Mouse (Mus musculus): ENCODE measurements around the gene Mrtfb. TPM values are rescaled to one million over a fixed set of nuclear protein-coding genes. Genes with fewer than 3 reads are reported as not detected.
"Not testable (repeated sequence)": the region's sequence is repeated elsewhere in the genome, so short reads cannot be mapped to it uniquely, and the experiment has no call there.

Mrtfb gene
- polyA plus RNA-seq, 1 experiment = 18.6 TPM

DNA sequence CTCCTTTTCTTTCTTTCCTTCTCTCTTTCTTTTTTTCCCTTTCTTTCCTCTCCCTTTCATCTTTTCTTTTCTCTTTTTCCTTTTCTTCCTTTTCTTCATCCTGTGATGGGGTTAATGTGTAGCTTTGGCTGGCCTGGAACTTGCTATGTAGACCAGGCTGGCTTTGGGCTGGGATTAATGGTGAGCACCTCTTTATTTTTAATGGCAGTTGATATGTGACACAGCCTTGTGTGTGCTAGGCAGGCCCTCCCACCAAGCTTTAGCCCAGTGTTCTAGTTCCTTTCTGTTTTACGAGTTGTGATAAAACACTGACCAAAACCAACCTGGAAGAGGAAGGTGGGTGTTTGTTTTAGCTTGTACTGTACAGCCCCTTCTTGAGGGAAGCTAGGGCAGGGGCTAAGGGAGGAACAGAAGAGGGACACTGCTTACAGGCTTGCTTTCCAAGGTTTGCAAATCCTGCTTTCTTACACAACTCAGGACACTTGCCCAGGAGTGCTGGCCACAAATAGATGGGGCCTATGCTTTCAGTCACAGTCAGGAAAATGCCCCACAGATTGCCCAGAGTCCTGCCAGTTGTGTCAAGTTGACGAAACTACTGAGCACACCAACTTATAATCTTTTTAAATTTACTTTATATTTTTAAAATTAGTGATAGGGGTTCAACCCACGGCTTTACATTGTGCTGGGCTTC, 20.6 kb downstream of the Mrtfb start:
- Histone ChIP-seq H3K27ac (ENCODE audit: insufficient read depth, low read length) (no peak overlapping the region), H3K4me1 (ENCODE audit: control insufficient read depth, insufficient read depth, low read length) (no peaks in the 10 kb centered on the region), H3K4me3 (replicated peaks; ENCODE audit: insufficient read depth, low read depth, low read length) (no peak overlapping the region), H3K27me3 (ENCODE audit: control insufficient read depth, insufficient read depth, low read length) (no peaks in the 10 kb centered on the region)
- TF ChIP-seq POLR2A (IDR thresholded peaks at IDR 0.05; ENCODE audit: borderline replicate concordance, insufficient read depth, low read length) (no peak), CTCF (IDR thresholded peaks at IDR 0.05; ENCODE audit: borderline replicate concordance, insufficient read depth, low read depth, low read length) (no peak)
- DNase-seq = no peak
- 90% methylated on average over 3 of the region's 3 CpGs for WGBS

DNA sequence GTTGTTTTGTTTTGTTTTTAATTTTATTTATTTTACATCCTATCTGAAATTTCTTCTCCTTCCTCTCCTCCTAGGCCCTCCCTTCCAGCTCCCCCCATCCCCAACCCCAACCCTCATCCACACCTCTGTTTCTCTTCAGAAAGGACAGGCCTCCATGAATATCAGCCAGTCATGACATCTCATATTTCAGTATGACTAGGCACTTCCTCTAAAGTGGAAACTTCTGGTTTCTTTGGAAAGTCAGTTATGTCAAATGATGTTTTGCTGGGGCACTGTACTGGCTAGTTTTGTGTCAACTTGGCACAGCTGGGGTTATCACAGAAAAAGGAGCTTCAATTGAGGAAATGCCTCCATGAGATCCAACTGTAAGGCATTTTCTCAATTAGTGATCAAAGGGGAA, 30.1 kb downstream of the Mrtfb start:
- H3K27ac ChIP-seq (ENCODE audit: insufficient read depth, low read length); H3K27me3 ChIP-seq (ENCODE audit: control insufficient read depth, insufficient read depth, low read length); H3K4me1 ChIP-seq (ENCODE audit: control insufficient read depth, insufficient read depth, low read length); DNase-seq; H3K4me3 ChIP-seq (replicated peaks; ENCODE audit: insufficient read depth, low read depth, low read length): not testable (repeated sequence)

GRCm38 (mm10) chr16:13297860-13298259, 41.6 kb downstream of the Mrtfb start:
- no peaks in the 10 kb centered on the region for H3K27me3 ChIP-seq (ENCODE audit: control insufficient read depth, insufficient read depth, low read length)
- no peaks in the 10 kb centered on the region for H3K4me1 ChIP-seq (ENCODE audit: control insufficient read depth, insufficient read depth, low read length)
- no peak for TF ChIP-seq CTCF (IDR thresholded peaks at IDR 0.05; ENCODE audit: borderline replicate concordance, insufficient read depth, low read depth, low read length)
- TF ChIP-seq POLR2A (IDR thresholded peaks at IDR 0.05; ENCODE audit: borderline replicate concordance, insufficient read depth, low read length) = no peak
- no peak overlapping the region for H3K27ac ChIP-seq (ENCODE audit: insufficient read depth, low read length)
- DNase-seq = no peak
- no peak overlapping the region for H3K4me3 ChIP-seq (replicated peaks; ENCODE audit: insufficient read depth, low read depth, low read length)
- whole genome bisulfite sequencing = 68% methylated on average over 1 of the region's 1 CpGs

GRCm38 (mm10) chr16:13298991-13299390, 42.7 kb downstream of the Mrtfb start:
- DNase-seq = no peak
- H3K27me3 ChIP-seq (ENCODE audit: control insufficient read depth, insufficient read depth, low read length) = no peaks in the 10 kb centered on the region
- no peaks in the 10 kb centered on the region for H3K4me1 ChIP-seq (ENCODE audit: control insufficient read depth, insufficient read depth, low read length)
- no peak overlapping the region for H3K4me3 ChIP-seq (replicated peaks; ENCODE audit: insufficient read depth, low read depth, low read length)
- H3K27ac ChIP-seq (ENCODE audit: insufficient read depth, low read length) = no peak overlapping the region
- WGBS = 86% methylated on average over 2 of the region's 2 CpGs
- TF ChIP-seq POLR2A (IDR thresholded peaks at IDR 0.05; ENCODE audit: borderline replicate concordance, insufficient read depth, low read length) (no peak), CTCF (IDR thresholded peaks at IDR 0.05; ENCODE audit: borderline replicate concordance, insufficient read depth, low read depth, low read length) (no peak)

DNA sequence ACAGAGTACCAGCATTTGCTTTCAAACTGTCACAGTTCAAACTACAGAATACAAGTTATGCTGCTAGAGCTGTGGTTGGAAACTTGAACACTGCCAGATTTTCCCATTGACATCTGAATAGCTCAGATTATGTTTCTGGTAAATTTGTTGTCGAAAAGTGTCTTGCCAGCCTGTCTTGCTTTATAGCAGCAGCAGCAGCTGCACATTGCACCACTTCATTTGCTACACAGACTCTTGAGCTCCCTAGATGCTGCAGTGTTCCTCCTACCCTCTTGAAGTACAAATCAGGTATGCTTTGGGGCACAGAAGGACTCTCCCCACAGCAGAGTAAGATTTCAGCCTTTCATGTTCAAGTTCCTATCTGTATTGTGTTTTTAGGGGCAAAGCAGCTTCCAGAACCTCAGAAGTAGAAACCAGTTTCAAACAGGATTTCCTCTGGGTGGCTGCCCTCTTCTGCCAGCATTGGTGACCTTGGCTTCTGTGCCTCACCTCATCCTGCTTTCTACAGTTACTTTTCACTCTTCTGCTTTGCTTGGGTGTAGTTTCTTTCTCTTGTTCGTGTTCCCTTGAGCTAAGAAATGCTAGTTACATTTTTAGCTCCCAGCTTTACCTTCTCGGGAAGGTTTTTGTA, 49.9 kb downstream of the Mrtfb start:
- WGBS = 82% methylated on average over 3 of the region's 3 CpGs
- H3K27me3 ChIP-seq (ENCODE audit: control insufficient read depth, insufficient read depth, low read length) = no peaks in the 10 kb centered on the region
- H3K4me3 ChIP-seq (replicated peaks; ENCODE audit: insufficient read depth, low read depth, low read length) = no peak overlapping the region
- no peak for TF ChIP-seq POLR2A (IDR thresholded peaks at IDR 0.05; ENCODE audit: borderline replicate concordance, insufficient read depth, low read length)
- no peak for TF ChIP-seq CTCF (IDR thresholded peaks at IDR 0.05; ENCODE audit: borderline replicate concordance, insufficient read depth, low read depth, low read length)
- H3K27ac ChIP-seq (ENCODE audit: insufficient read depth, low read length) = no peak overlapping the region
- H3K4me1 ChIP-seq (ENCODE audit: control insufficient read depth, insufficient read depth, low read length) = no peaks in the 10 kb centered on the region
- no peak for DNase-seq

- no peak overlapping the region for H3K27ac ChIP-seq (ENCODE audit: insufficient read depth, low read length)
- no peak for DNase-seq
- no peaks in the 10 kb centered on the region for H3K4me1 ChIP-seq (ENCODE audit: control insufficient read depth, insufficient read depth, low read length)
- TF ChIP-seq POLR2A (IDR thresholded peaks at IDR 0.05; ENCODE audit: borderline replicate concordance, insufficient read depth, low read length) (no peak), CTCF (IDR thresholded peaks at IDR 0.05; ENCODE audit: borderline replicate concordance, insufficient read depth, low read depth, low read length) (no peak)
- 14% methylated on average over 1 of the region's 1 CpGs for WGBS
- no peaks in the 10 kb centered on the region for H3K27me3 ChIP-seq (ENCODE audit: control insufficient read depth, insufficient read depth, low read length)
- H3K4me3 ChIP-seq (replicated peaks; ENCODE audit: insufficient read depth, low read depth, low read length) = no peak overlapping the region
Measured at GRCm38 (mm10) chr16:13310096-13310683, 53.9 kb downstream of the Mrtfb start.

- TF ChIP-seq POLR2A (IDR thresholded peaks at IDR 0.05; ENCODE audit: borderline replicate concordance, insufficient read depth, low read length) = no peak
- TF ChIP-seq CTCF (IDR thresholded peaks at IDR 0.05; ENCODE audit: borderline replicate concordance, insufficient read depth, low read depth, low read length) = no peak
- H3K4me3 ChIP-seq (replicated peaks; ENCODE audit: insufficient read depth, low read depth, low read length) = no peak overlapping the region
- DNase-seq = no peak
- 87% methylated on average over 1 of the region's 1 CpGs for WGBS
- H3K27me3 ChIP-seq (ENCODE audit: control insufficient read depth, insufficient read depth, low read length) = no peaks in the 10 kb centered on the region
- H3K4me1 ChIP-seq (ENCODE audit: control insufficient read depth, insufficient read depth, low read length) = no peaks in the 10 kb centered on the region
- H3K27ac ChIP-seq (ENCODE audit: insufficient read depth, low read length) = no peak overlapping the region
Measured at GRCm38 (mm10) chr16:13311374-13311773, 55.1 kb downstream of the Mrtfb start.

- Histone ChIP-seq H3K4me3 (replicated peaks; ENCODE audit: insufficient read depth, low read depth, low read length) (no peak overlapping the region), H3K27ac (ENCODE audit: insufficient read depth, low read length) (no peak overlapping the region), H3K27me3 (ENCODE audit: control insufficient read depth, insufficient read depth, low read length) (no peaks in the 10 kb centered on the region), H3K4me1 (ENCODE audit: control insufficient read depth, insufficient read depth, low read length) (no peaks in the 10 kb centered on the region)
- DNase-seq = no peak
- 78% methylated on average over 5 of the region's 5 CpGs for WGBS
- TF ChIP-seq POLR2A (IDR thresholded peaks at IDR 0.05; ENCODE audit: borderline replicate concordance, insufficient read depth, low read length) = no peak
Measured at GRCm38 (mm10) chr16:13313096-13313719, 56.9 kb downstream of the Mrtfb start.
